22 mouse cellular contexts compared by ENCODE assay signal in the genomic region with DNA sequence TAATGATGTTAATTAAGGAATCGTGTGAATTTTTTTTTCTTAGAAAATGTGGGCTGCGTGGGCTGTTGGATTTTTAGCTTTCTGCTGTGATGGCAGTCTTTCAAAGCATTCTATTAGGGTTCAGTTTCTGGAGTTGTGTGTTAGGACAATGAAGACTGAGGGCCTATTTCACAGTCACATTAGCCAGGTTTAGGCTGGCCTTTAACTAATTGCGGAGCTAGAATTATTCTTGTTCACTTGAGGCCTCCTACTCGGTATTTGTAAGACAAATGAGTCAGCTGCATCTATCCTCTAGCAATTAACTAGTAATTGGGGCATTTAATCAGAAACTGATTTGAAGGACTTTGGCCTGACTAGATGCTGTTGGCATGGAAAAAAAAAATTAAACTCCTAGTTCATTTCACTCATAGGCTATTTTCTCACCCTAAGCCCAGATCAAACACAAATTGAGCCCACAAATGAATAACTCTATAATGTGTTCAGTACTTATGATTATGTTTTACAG.
DNase-seq lines count a peak whose midpoint lies in the region; TF ChIP-seq lines count a peak whose summit lies in the region.
"Had no signal": no experiment of that assay in that cellular context is flagged by ENCODE, and none has a peak within 500 bp of the region (broad histone marks: within the 10 kb centered on the region; RNA-seq: fewer than 3 reads in every experiment).

No protein-coding gene starts in this region.

- H3K4me1 ChIP-seq in olfactory bulb, adult 2 months (ENCODE audit: control insufficient read depth, insufficient read depth, low read length), result no peaks in the 10 kb centered on the region
- H3K4me1 ChIP-seq: embryonic facial prominence, embryonic 12.5 days; embryonic facial prominence, embryonic 15.5 days; heart, embryonic 12.5 days; heart, embryonic 15.5 days; intestine, embryonic 15.5 days had no signal

- no peak for TF ChIP-seq CTCF in olfactory bulb, adult 2 months (IDR thresholded peaks at IDR 0.05; ENCODE audit: insufficient read depth, low read depth, low read length)

- H3K27ac ChIP-seq in olfactory bulb, adult 2 months (ENCODE audit: insufficient read depth, low read depth, low read length), result peak overlapping the region; percentile 82
- H3K27ac ChIP-seq: embryonic facial prominence, embryonic 12.5 days; embryonic facial prominence, embryonic 15.5 days; heart, embryonic 15.5 days; intestine, embryonic 15.5 days had no signal

- WGBS in olfactory bulb, adult 2 months, result 16% methylated on average over 4 of the region's 4 CpGs

- DNase-seq in heart, adult 11 months, result peak; percentile 46
- DNase-seq in heart, postnatal 25 days (ENCODE audit: low spot score), result no peak
- DNase-seq in kidney, adult 9 months, result peak; percentile 52
- no peak for DNase-seq in kidney, postnatal 10 days
- peak; percentile 36 for DNase-seq in brain, adult 2 months (ENCODE audit: low read depth, low spot score)
- no peak for DNase-seq in retina, embryonic 14.5 days (ENCODE audit: low spot score)
- DNase-seq: adrenal gland, adult 2 months; adrenal gland, postnatal 14 days; B cell, adult 2 months; cerebellum, adult 2 months; cerebellum, adult 9-11 months; cerebellum, postnatal 25 days; gastrocnemius, postnatal 10 days; heart, adult 18-20 months; heart, postnatal 10 days; heart, postnatal 4 days had no signal

- intact Hi-C loops in heart, postnatal 25 days (cut with DNase I), result no loop called here

- no peak overlapping the region for H3K4me3 ChIP-seq in olfactory bulb, adult 2 months (ENCODE audit: insufficient read depth, low read depth, low read length)
- H3K4me3 ChIP-seq: embryonic facial prominence, embryonic 12.5 days; embryonic facial prominence, embryonic 15.5 days; heart, embryonic 12.5 days; heart, embryonic 15.5 days; intestine, embryonic 15.5 days had no signal

- no peak for TF ChIP-seq POLR2A in olfactory bulb, adult 2 months (IDR thresholded peaks at IDR 0.05; ENCODE audit: insufficient read depth, low read depth, low read length)

Comparison
In these comparisons a context has a peak if more than half of its experiments do, and no peak if none do; other contexts are left out.
1. DNase-seq: peak in heart, adult 11 months (single experiment), kidney, adult 9 months (single experiment) and brain, adult 2 months (single experiment); none in heart, postnatal 25 days (single experiment), kidney, postnatal 10 days (single experiment) and retina, embryonic 14.5 days (single experiment).